Mouse (Mus musculus) liver, postnatal 0 days (tissue): ENCODE measurements at regions not wholly inside any gene's neighbourhood (a gene's known extent, or its start where the extent isn't known, plus 50 kb on each side); places are given as distances from the start of the nearest gene placed in this dataset.

Source experiments
- ATAC-seq: fragments of 200-750 bp; cut with Nextera tagmentation; 2 replicates; pipeline ENCODE4 v1.8.0; 2017; ENCODE audit warnings: mild to moderate bottlenecking, moderate library complexity
- DNase-seq: peaks from one replicate; pipeline ENCODE4 v3.0.0-alpha.2; 2016
- H3K27ac ChIP-seq: fragments of 300-500 bp; sonication (generic); 2 replicates; pipeline ENCODE4 v1.5.1; 2014; ENCODE audit warnings: antibody characterized with exemption, moderate library complexity, mild to moderate bottlenecking, low read depth
- H3K27me3 ChIP-seq: fragments of 300-500 bp; sonication (generic); 2 replicates; pipeline ENCODE4 v1.6.1; 2014; ENCODE audit warnings: low read length, control low read depth, mixed read lengths; ENCODE audit not compliant: insufficient read depth
- H3K36me3 ChIP-seq: fragments of 300-500 bp; sonication (generic); replicated peaks from 2 replicates; pipeline ENCODE4 v1.6.1; 2014; ENCODE audit warnings: mild to moderate bottlenecking, control low read depth, low read length, moderate library complexity, mixed read lengths; ENCODE audit not compliant: insufficient read depth
- H3K4me1 ChIP-seq: fragments of 300-500 bp; sonication (generic); 2 replicates; pipeline ENCODE4 v1.6.1; 2014; ENCODE audit warnings: antibody characterized with exemption, mild to moderate bottlenecking, control low read depth; ENCODE audit not compliant: insufficient read depth
- H3K4me2 ChIP-seq: fragments of 300-500 bp; sonication (generic); 2 replicates; pipeline ENCODE4 v1.6.1; 2014; ENCODE audit warnings: low read depth, mild to moderate bottlenecking, low read length, moderate library complexity, mixed read lengths
- H3K4me3 ChIP-seq: fragments of 300-500 bp; sonication (generic); 2 replicates; pipeline ENCODE4 v1.5.1; 2014; ENCODE audit warnings: low read depth, low read length
- H3K9ac ChIP-seq: fragments of 300-500 bp; sonication (generic); replicated peaks from 2 replicates; pipeline ENCODE4 v1.6.1; 2014; ENCODE audit warnings: mild to moderate bottlenecking, moderate library complexity
- H3K9me3 ChIP-seq: fragments of 300-500 bp; sonication (generic); 2 replicates; pipeline ENCODE4 v1.6.1; 2016; ENCODE audit warnings: mild to moderate bottlenecking, control low read depth, low read length, mixed read lengths
- CTCF ChIP-seq: sonication (generic); IDR thresholded peaks from 2 replicates; pipeline ENCODE4 v1.5.1; 2016; ENCODE audit warnings: antibody characterized with exemption, low read depth
- EP300 ChIP-seq: IDR thresholded peaks from 2 replicates; pipeline ENCODE4 v1.6.1; 2016; ENCODE audit warnings: antibody characterized with exemption, low read depth, mild to moderate bottlenecking
- WGBS: fragments of 180-500 bp; shearing (Covaris S2); extraction: QIAGEN DNeasy Blood & Tissue Kit; methylation state at CpG from one replicate; pipeline ENCODE4 v1.1.7; 2014; ENCODE audit not compliant: insufficient replicate concordance; 5-methylcytosine and 5-hydroxymethylcytosine counted together

DNA sequence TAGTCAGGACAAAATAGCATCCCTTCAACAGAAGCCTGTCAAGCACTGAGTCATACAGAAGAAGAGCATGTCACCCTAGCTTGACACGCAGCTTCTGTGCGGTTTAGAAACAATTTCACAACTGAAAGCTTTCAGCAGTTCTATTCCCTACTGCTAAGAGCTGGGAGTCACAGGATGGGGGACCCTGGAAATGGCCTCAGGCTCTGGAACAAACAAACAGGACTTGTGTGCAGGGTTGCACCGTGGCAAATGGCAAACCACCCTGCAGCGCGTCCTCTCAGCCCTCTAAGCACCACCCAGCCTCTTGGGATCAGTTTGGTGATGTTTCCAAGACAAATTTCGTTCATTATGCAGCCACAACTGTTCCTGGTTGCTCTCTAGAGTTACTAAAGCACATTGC, 163.6 kb upstream of the Otx2 start:
- Histone ChIP-seq H3K4me2 (no peak overlapping the region), H3K9me3 (no peaks in the 10 kb centered on the region), H3K4me3 (no peak overlapping the region), H3K27me3 (no peaks in the 10 kb centered on the region), H3K36me3 (no peaks in the 10 kb centered on the region), H3K9ac (no peak overlapping the region), H3K4me1 (no peaks in the 10 kb centered on the region), H3K27ac (no peak overlapping the region)
- no peak for DNase-seq
- TF ChIP-seq CTCF (no peak), EP300 (no peak)
- 73% methylated on average over 6 of the region's 6 CpGs for WGBS
- no peak for ATAC-seq

DNA sequence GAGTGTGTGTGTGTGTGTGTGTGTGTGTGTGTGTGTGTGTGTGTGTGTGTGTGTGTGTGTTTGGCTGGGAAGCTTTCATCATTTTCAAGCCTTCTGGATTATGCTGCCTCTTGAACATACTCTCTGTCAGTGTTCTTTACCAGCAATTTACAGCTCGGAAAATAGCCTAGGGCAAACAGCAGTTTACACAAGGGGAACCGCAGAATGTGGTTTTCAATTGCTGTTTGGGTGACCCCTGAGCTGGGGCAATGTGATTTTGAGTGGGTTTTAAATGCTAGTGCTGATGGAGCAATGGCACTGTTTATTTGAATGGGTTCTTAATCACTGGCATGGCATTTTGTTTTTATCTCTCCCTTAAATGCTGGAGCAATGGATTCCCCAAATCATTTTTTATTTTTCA, 162.5 kb upstream of the Otx2 start:
- TF ChIP-seq CTCF (no peak), EP300 (no peak)
- Histone ChIP-seq H3K4me1 (no peaks in the 10 kb centered on the region), H3K27ac (no peak overlapping the region), H3K9me3 (no peaks in the 10 kb centered on the region), H3K4me3 (no peak overlapping the region), H3K36me3 (no peaks in the 10 kb centered on the region), H3K27me3 (no peaks in the 10 kb centered on the region), H3K4me2 (no peak overlapping the region), H3K9ac (no peak overlapping the region)
- DNase-seq (no peak), ATAC-seq (no peak)
- WGBS: 69% methylated on average over 2 of the region's 2 CpGs

DNA sequence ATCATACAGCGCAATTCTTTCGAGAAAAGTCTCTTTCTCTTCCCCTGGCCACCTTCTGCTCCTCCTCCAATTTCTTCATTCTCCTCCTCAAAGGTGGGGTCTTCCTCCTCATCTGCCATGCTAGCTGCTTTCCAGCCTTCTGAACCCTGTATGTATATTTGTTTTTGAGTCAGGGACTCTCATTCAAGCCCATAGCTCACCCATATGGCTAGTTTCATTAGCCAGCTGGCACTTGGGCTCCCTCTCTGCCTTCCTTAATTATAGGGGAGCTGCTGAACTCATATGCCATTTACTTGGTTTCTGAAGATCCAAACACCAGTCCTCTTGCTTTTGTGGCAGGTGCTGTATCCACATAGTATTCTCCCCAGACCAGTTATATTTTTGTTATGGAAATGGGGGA, 160.8 kb upstream of the Otx2 start:
- 87% methylated on average over 2 of the region's 2 CpGs for WGBS
- H3K4me2 ChIP-seq: no peak overlapping the region
- DNase-seq (no peak), ATAC-seq (no peak)
- no peaks in the 10 kb centered on the region for H3K4me1 ChIP-seq
- no peak overlapping the region for H3K27ac ChIP-seq
- no peaks in the 10 kb centered on the region for H3K9me3 ChIP-seq
- H3K36me3 ChIP-seq: no peaks in the 10 kb centered on the region
- H3K4me3 ChIP-seq: no peak overlapping the region
- TF ChIP-seq EP300 (no peak), CTCF (no peak)
- no peaks in the 10 kb centered on the region for H3K27me3 ChIP-seq
- no peak overlapping the region for H3K9ac ChIP-seq

DNA sequence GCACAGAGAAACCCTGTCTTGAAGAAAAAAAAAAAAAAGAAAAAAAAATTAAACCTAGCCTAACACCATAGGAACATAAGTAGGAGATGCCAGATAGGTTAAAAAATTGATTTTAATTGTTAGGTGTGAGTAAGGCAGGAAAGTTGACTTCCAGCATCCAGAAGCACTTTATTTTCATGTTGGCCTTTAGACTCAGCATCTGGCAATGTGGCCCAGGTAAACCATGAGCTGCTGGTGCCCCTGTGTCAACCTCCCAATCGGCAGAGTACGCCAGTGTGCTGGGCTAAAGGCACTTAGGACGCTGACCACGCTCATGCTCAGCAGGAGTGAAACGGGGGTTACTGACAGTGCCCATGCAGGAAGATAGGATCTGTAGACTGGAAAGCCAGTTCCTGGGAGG, 152.8 kb upstream of the Otx2 start:
- Histone ChIP-seq H3K4me1 (no peaks in the 10 kb centered on the region), H3K9me3 (no peaks in the 10 kb centered on the region), H3K36me3 (no peaks in the 10 kb centered on the region), H3K4me3 (no peak overlapping the region), H3K4me2 (no peak overlapping the region), H3K27me3 (no peaks in the 10 kb centered on the region), H3K27ac (no peak overlapping the region), H3K9ac (no peak overlapping the region)
- 66% methylated on average over 5 of the region's 5 CpGs for WGBS
- TF ChIP-seq CTCF: no peak
- no peak for TF ChIP-seq EP300
- DNase-seq (no peak), ATAC-seq (no peak)

DNA sequence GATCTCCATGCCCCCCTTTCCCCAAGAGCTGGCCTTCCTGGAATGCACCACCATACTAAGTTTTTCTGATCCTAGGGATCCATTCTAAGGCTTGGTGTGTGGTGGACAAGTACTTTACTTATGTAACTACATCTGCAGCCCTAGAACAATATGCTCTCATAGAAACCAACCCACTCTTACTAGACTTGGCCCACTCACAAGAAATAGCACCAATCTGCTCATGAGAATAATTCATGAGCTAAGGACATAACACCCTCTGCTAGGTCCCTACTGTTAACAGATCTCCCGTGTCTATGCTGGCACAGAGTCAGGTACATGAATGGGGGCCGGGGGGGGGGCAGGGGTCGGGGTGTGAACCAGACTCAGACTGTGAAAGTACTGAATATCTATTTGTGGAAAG, 150.8 kb upstream of the Otx2 start:
- ATAC-seq (no peak), DNase-seq (no peak)
- Histone ChIP-seq H3K4me1 (no peaks in the 10 kb centered on the region), H3K9me3 (no peaks in the 10 kb centered on the region), H3K9ac (no peak overlapping the region), H3K36me3 (no peaks in the 10 kb centered on the region), H3K4me3 (no peak overlapping the region), H3K27me3 (no peaks in the 10 kb centered on the region), H3K4me2 (no peak overlapping the region), H3K27ac (no peak overlapping the region)
- 53% methylated on average over 3 of the region's 3 CpGs for WGBS
- TF ChIP-seq CTCF (no peak), EP300 (no peak)

DNA sequence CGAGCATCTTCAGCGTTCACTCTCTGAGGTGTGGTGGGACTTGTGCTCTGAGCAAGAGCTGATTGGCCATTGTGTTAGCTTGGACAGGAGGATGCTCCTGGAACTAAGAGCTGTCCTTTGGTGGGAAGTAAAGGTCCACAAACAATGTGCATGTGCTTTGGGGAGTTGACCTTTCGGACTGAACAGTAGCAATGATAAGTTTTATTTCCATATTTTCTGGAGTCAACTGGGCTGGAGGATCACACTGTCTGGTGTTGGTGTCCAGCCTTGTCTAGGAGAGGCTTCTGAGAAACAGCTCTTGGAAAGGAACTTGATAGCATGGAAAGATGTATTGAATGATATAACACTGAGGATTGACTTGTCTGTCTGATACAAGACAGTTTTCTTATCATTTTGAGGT, 142.3 kb upstream of the Otx2 start:
- TF ChIP-seq EP300: no peak
- TF ChIP-seq CTCF: no peak
- no peaks in the 10 kb centered on the region for H3K4me1 ChIP-seq
- no peak overlapping the region for H3K9ac ChIP-seq
- no peak overlapping the region for H3K4me2 ChIP-seq
- no peaks in the 10 kb centered on the region for H3K27me3 ChIP-seq
- no peak for DNase-seq
- no peaks in the 10 kb centered on the region for H3K36me3 ChIP-seq
- no peak for ATAC-seq
- H3K27ac ChIP-seq: no peak overlapping the region
- H3K4me3 ChIP-seq: no peak overlapping the region
- 76% methylated on average over 3 of the region's 3 CpGs for WGBS
- no peaks in the 10 kb centered on the region for H3K9me3 ChIP-seq

DNA sequence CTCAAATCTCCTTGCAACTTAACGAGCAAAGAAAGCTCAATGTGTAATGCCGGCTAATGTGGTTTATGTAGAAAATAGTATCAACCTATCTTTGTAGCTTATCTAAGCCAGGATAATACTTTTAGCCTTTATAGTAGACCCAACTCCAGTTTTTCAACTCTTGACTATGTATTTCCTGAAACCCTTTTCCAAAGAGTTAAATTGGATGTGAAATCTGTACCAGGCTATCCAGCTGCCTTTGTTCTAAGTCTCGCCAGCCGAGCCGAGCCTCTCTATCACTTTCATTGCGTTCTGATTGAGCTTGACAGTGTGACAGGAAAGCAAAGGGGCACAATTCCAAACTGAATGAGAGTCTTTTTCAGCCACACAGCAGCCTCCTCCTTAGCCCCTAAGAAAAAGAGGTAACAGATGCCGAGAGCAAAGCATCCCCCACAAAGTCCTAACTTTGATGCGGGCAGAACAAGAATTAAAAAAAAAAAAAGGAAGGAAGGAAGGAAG, 141.7 kb upstream of the Otx2 start:
- H3K9ac ChIP-seq: no peak overlapping the region
- no peak overlapping the region for H3K4me3 ChIP-seq
- no peak overlapping the region for H3K4me2 ChIP-seq
- no peaks in the 10 kb centered on the region for H3K9me3 ChIP-seq
- DNase-seq (no peak), ATAC-seq (no peak)
- H3K27ac ChIP-seq: no peak overlapping the region
- no peaks in the 10 kb centered on the region for H3K27me3 ChIP-seq
- H3K36me3 ChIP-seq: no peaks in the 10 kb centered on the region
- no peaks in the 10 kb centered on the region for H3K4me1 ChIP-seq
- 74% methylated on average over 8 of the region's 8 CpGs for WGBS
- no peak for TF ChIP-seq CTCF
- no peak for TF ChIP-seq EP300
